Mouse (Mus musculus) central nervous system, embryonic 18 days (tissue): ENCODE measurements around the gene Ints7. TPM values are rescaled to one million over a fixed set of nuclear protein-coding genes. Genes with fewer than 3 reads are reported as not detected.

ENCODE experiments used
- polyA plus RNA-seq: library from polyadenylated mRNA; depleted of rRNA; stranded (reverse); fragments of >200 nt; gene quantifications from 2 replicates; pipeline ENCODE4 v1.2.3, GENCODE M21; 2012; rRNA removed

Ints7 gene
- polyA plus RNA-seq, result 32.9 and 35.3 TPM in 2 replicates

DNA sequence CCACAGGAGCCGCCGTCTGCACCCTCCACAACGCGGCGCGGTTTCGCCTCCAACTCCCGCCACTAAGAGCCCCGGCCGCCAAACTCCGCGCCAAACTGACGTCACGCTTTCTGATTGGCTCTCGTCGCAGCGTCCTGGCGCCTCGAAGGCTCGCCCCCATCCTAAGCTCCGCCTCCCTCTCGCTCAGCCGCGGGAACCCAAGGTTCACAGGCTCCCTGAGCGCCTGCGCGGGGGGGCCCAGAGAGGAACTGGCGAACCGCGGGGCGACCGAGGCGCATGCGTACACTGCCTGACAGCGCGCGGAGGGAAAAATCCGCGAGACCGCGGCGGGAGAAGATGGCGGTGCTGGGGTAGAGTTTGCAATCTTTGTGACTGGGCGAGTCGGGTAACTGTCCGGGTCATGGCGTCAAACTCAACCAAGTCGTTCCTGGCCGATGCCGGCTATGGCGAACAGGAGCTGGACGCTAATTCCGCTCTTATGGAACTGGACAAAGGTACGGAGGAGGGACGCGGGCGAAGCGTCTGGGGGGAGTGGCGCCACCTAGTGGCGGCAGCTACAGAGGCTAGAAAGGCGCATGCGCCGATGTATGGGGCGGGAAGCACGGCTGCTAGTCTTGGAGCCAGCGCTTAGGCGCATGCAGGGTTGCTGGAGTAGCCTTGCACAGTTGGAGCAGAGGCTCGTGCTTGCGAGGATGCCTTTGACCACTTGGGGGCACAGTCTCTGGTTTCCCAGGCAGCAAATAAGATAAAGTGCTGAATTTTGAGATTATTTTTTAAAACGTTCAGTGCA lies at the start of gene Ints7, which contains the start of gene Dtl:
Ints7 (plus strand) TSS at position 179 of the 790 bp plus-strand sequence.
Dtl (minus strand) TSS at position 87 of the 790 bp plus-strand sequence.

Other genes starting within 250 kb of the Ints7 start
- 30.8 and 31.4 TPM in 2 replicates for gene Tmem206, start 249.7 kb upstream of the Ints7 start, polyA plus RNA-seq
- gene Ppp2r5a, start 172.4 kb upstream of the Ints7 start, polyA plus RNA-seq, result 19.7 and 20.7 TPM in 2 replicates
- 3.3 and 4.0 TPM in 2 replicates for gene Dtl, start 92 bp upstream of the Ints7 start, polyA plus RNA-seq
- 32.7 and 32.9 TPM in 2 replicates for gene Lpgat1, start 142.2 kb downstream of the Ints7 start, polyA plus RNA-seq
- 3.4 and 3.8 TPM in 2 replicates for gene Nek2, start 245.8 kb downstream of the Ints7 start, polyA plus RNA-seq